Mouse (Mus musculus): ENCODE measurements around the gene Gm5862. TPM values are rescaled to one million over a fixed set of nuclear protein-coding genes. Genes with fewer than 3 reads are reported as not detected.
"Not testable (repeated sequence)": the region's sequence is repeated elsewhere in the genome, so short reads cannot be mapped to it uniquely, and the experiment has no call there.

The Gm5862 gene
- 0.11 TPM in 1 of 2 replicates, not detected in the other for polyA plus RNA-seq (2014; fragmentation: Nextera tagmentation; extraction: Ambion mirVana)

GRCm38 (mm10) chr5:26022816-26023215 lies at the start of gene Gm5862:
Gene Gm5862 (minus strand): TSS chr5:26022916.
- H3K9me3 ChIP-seq (ENCODE audit: control insufficient read depth, low read length); ATAC-seq (ENCODE audit: insufficient number of reproducible peaks, low FRiP score, low TSS enrichment, low read depth); DNase-seq (ENCODE audit: low spot score); H3K4me1 ChIP-seq (ENCODE audit: control insufficient read depth, insufficient read depth, low read length); H3K27me3 ChIP-seq (ENCODE audit: control insufficient read depth, insufficient read depth, low read length); H3K36me3 ChIP-seq (ENCODE audit: control insufficient read depth, insufficient read depth, low read length); H3K4me2 ChIP-seq (ENCODE audit: low read depth, severe bottlenecking); H3K9ac ChIP-seq (ENCODE audit: low read length); H3K4me3 ChIP-seq (ENCODE audit: low read depth, low read length); H3K27ac ChIP-seq (replicated peaks; ENCODE audit: low read depth, low read length): not testable (repeated sequence)
- no CpG with 5 or more reads among the region's 3 CpGs for WGBS

- 85% methylated on average over 24 of the region's 24 CpGs for WGBS
- H3K36me3 ChIP-seq (ENCODE audit: control insufficient read depth, insufficient read depth, low read length) = no peaks in the 10 kb centered on the region
- H3K4me2 ChIP-seq (ENCODE audit: low read depth, severe bottlenecking) = no peak overlapping the region
- H3K4me3 ChIP-seq (ENCODE audit: low read depth, low read length) = no peak overlapping the region
- H3K9me3 ChIP-seq (ENCODE audit: control insufficient read depth, low read length) = no peaks in the 10 kb centered on the region
- H3K27ac ChIP-seq (replicated peaks; ENCODE audit: low read depth, low read length) = no peak overlapping the region
- no peak overlapping the region for H3K9ac ChIP-seq (ENCODE audit: low read length)
- ATAC-seq (ENCODE audit: insufficient number of reproducible peaks, low FRiP score, low TSS enrichment, low read depth) (no peak), DNase-seq (ENCODE audit: low spot score) (no peak)
- H3K27me3 ChIP-seq (ENCODE audit: control insufficient read depth, insufficient read depth, low read length) = no peaks in the 10 kb centered on the region
- H3K4me1 ChIP-seq (ENCODE audit: control insufficient read depth, insufficient read depth, low read length) = no peaks in the 10 kb centered on the region
These were observed 48.0 kb upstream of the Gm5862 start for GRCm38 (mm10) chr5:26070716-26071115.

GRCm38 (mm10) chr5:26058481-26058880 lies 35.8 kb upstream of the Gm5862 start, which contains the start of gene Gm7347:
Gene Gm7347 (minus strand): TSS chr5:26058581.
- WGBS = no CpG with 5 or more reads among the region's 2 CpGs
- H3K4me3 ChIP-seq (ENCODE audit: low read depth, low read length); H3K27me3 ChIP-seq (ENCODE audit: control insufficient read depth, insufficient read depth, low read length); H3K4me2 ChIP-seq (ENCODE audit: low read depth, severe bottlenecking); H3K9ac ChIP-seq (ENCODE audit: low read length); H3K9me3 ChIP-seq (ENCODE audit: control insufficient read depth, low read length); H3K27ac ChIP-seq (replicated peaks; ENCODE audit: low read depth, low read length); H3K36me3 ChIP-seq (ENCODE audit: control insufficient read depth, insufficient read depth, low read length); DNase-seq (ENCODE audit: low spot score); ATAC-seq (ENCODE audit: insufficient number of reproducible peaks, low FRiP score, low TSS enrichment, low read depth); H3K4me1 ChIP-seq (ENCODE audit: control insufficient read depth, insufficient read depth, low read length): not testable (repeated sequence)

GRCm38 (mm10) chr5:26039458-26039857 lies 16.7 kb upstream of the Gm5862 start, which contains the start of gene Speer4a:
Gene Speer4a (minus strand): TSS chr5:26039558.
- not testable (repeated sequence) for H3K4me2 ChIP-seq (ENCODE audit: low read depth, severe bottlenecking); DNase-seq (ENCODE audit: low spot score); H3K36me3 ChIP-seq (ENCODE audit: control insufficient read depth, insufficient read depth, low read length); H3K9me3 ChIP-seq (ENCODE audit: control insufficient read depth, low read length); ATAC-seq (ENCODE audit: insufficient number of reproducible peaks, low FRiP score, low TSS enrichment, low read depth); H3K9ac ChIP-seq (ENCODE audit: low read length); H3K27me3 ChIP-seq (ENCODE audit: control insufficient read depth, insufficient read depth, low read length); H3K4me3 ChIP-seq (ENCODE audit: low read depth, low read length); H3K4me1 ChIP-seq (ENCODE audit: control insufficient read depth, insufficient read depth, low read length); H3K27ac ChIP-seq (replicated peaks; ENCODE audit: low read depth, low read length)
- WGBS = 81% methylated on average over 2 of the region's 2 CpGs

GRCm38 (mm10) chr5:26007697-26008096 lies 15.0 kb downstream of the Gm5862 start:
- not testable (repeated sequence) for H3K9ac ChIP-seq (ENCODE audit: low read length)
- WGBS = 69% methylated on average over 6 of the region's 7 CpGs

GRCm38 (mm10) chr5:26006937-26007695 lies 15.6 kb downstream of the Gm5862 start:
- not testable (repeated sequence) for H3K27me3 ChIP-seq (ENCODE audit: control insufficient read depth, insufficient read depth, low read length); H3K27ac ChIP-seq (replicated peaks; ENCODE audit: low read depth, low read length); H3K9ac ChIP-seq (ENCODE audit: low read length); H3K9me3 ChIP-seq (ENCODE audit: control insufficient read depth, low read length); H3K4me1 ChIP-seq (ENCODE audit: control insufficient read depth, insufficient read depth, low read length); H3K36me3 ChIP-seq (ENCODE audit: control insufficient read depth, insufficient read depth, low read length)
- DNase-seq (ENCODE audit: low spot score) (peak; percentile 66), ATAC-seq (ENCODE audit: insufficient number of reproducible peaks, low FRiP score, low TSS enrichment, low read depth) (peak; percentile 82)
- Histone ChIP-seq H3K4me3 (ENCODE audit: low read depth, low read length) (peak overlapping the region; percentile 20), H3K4me2 (ENCODE audit: low read depth, severe bottlenecking) (peak overlapping the region; percentile 45)
- WGBS = 19% methylated on average over 42 of the region's 45 CpGs

More at GRCm38 (mm10) chr5:26007697-26008096, 15.0 kb downstream of the Gm5862 start:
- ATAC-seq (ENCODE audit: insufficient number of reproducible peaks, low FRiP score, low TSS enrichment, low read depth); H3K4me2 ChIP-seq (ENCODE audit: low read depth, severe bottlenecking); H3K36me3 ChIP-seq (ENCODE audit: control insufficient read depth, insufficient read depth, low read length); DNase-seq (ENCODE audit: low spot score); H3K4me3 ChIP-seq (ENCODE audit: low read depth, low read length); H3K27ac ChIP-seq (replicated peaks; ENCODE audit: low read depth, low read length); H3K27me3 ChIP-seq (ENCODE audit: control insufficient read depth, insufficient read depth, low read length); H3K9me3 ChIP-seq (ENCODE audit: control insufficient read depth, low read length); H3K4me1 ChIP-seq (ENCODE audit: control insufficient read depth, insufficient read depth, low read length): not testable (repeated sequence)

GRCm38 (mm10) chr5:26004698-26005097 lies 18.0 kb downstream of the Gm5862 start, which contains the start of gene Gm1979:
Gene Gm1979 (minus strand): TSS chr5:26004798.
- H3K4me2 ChIP-seq (ENCODE audit: low read depth, severe bottlenecking); H3K4me3 ChIP-seq (ENCODE audit: low read depth, low read length); H3K9me3 ChIP-seq (ENCODE audit: control insufficient read depth, low read length); ATAC-seq (ENCODE audit: insufficient number of reproducible peaks, low FRiP score, low TSS enrichment, low read depth); H3K27me3 ChIP-seq (ENCODE audit: control insufficient read depth, insufficient read depth, low read length); H3K4me1 ChIP-seq (ENCODE audit: control insufficient read depth, insufficient read depth, low read length); H3K27ac ChIP-seq (replicated peaks; ENCODE audit: low read depth, low read length); H3K9ac ChIP-seq (ENCODE audit: low read length); DNase-seq (ENCODE audit: low spot score); H3K36me3 ChIP-seq (ENCODE audit: control insufficient read depth, insufficient read depth, low read length): not testable (repeated sequence)
- WGBS = 100% methylated on average over 1 of the region's 2 CpGs

- H3K4me2 ChIP-seq (ENCODE audit: low read depth, severe bottlenecking); DNase-seq (ENCODE audit: low spot score); H3K27ac ChIP-seq (replicated peaks; ENCODE audit: low read depth, low read length); ATAC-seq (ENCODE audit: insufficient number of reproducible peaks, low FRiP score, low TSS enrichment, low read depth); H3K4me1 ChIP-seq (ENCODE audit: control insufficient read depth, insufficient read depth, low read length); H3K9ac ChIP-seq (ENCODE audit: low read length); H3K27me3 ChIP-seq (ENCODE audit: control insufficient read depth, insufficient read depth, low read length); H3K9me3 ChIP-seq (ENCODE audit: control insufficient read depth, low read length); H3K4me3 ChIP-seq (ENCODE audit: low read depth, low read length); H3K36me3 ChIP-seq (ENCODE audit: control insufficient read depth, insufficient read depth, low read length): not testable (repeated sequence)
- WGBS = no CpG with 5 or more reads among the region's 3 CpGs
These were observed 34.2 kb downstream of the Gm5862 start, which contains the start of gene Gm21698 for GRCm38 (mm10) chr5:25988550-25988949. Gene Gm21698 (minus strand): TSS chr5:25988650.
